Mouse (Mus musculus) CH12.LX (cell line): ENCODE data around the gene Olfr943. TPM values are rescaled to one million over a fixed set of nuclear protein-coding genes. Genes with fewer than 3 reads are reported as not detected.

ENCODE experiments used
- DNase-seq: peaks from one replicate; pipeline ENCODE4 v3.0.0-alpha.2; 2013; ENCODE audit errors: extremely low read depth
- H3K27ac ChIP-seq: 2 replicates; pipeline ENCODE4 v1.5.1; 2012; ENCODE audit warnings: low read depth, mild to moderate bottlenecking, control low read depth, moderate library complexity; ENCODE audit not compliant: insufficient read depth
- H3K27me3 ChIP-seq: replicated peaks from 2 replicates; pipeline ENCODE3; 2012; ENCODE audit warnings: inconsistent platforms
- H3K36me3 ChIP-seq, 2 experiments: replicated peaks in 1 of 2; 2 replicates each; pipeline versions ENCODE3 to v1.6.1; 2012; ENCODE audit warnings: inconsistent platforms in 1 of 2, low read length in 1 of 2, mild to moderate bottlenecking in 1 of 2, mixed read lengths in 1 of 2, moderate library complexity in 1 of 2; ENCODE audit not compliant: control insufficient read depth in 1 of 2, insufficient read depth in 1 of 2
- H3K4me1 ChIP-seq, 2 experiments: 2 replicates each; pipeline ENCODE4 v1.6.1; 2012; ENCODE audit warnings: inconsistent platforms in 1 of 2, moderate library complexity in 1 of 2; ENCODE audit not compliant: insufficient read depth in 2 of 2, control insufficient read depth in 1 of 2
- H3K4me2 ChIP-seq: 2 replicates; pipeline ENCODE4 v1.6.1; 2012; ENCODE audit warnings: low read depth, mild to moderate bottlenecking, control low read depth; ENCODE audit not compliant: poor library complexity, insufficient read depth, severe bottlenecking
- H3K4me3 ChIP-seq, 3 experiments: fragments of 150-350 bp in 1 of 3; sonication (generic) in 1 of 3; replicated peaks in 1 of 3; 2 replicates each; pipeline versions ENCODE3 to v1.5.1; 2011 to 2012; ENCODE audit warnings: low read depth in 2 of 3, low read length in 2 of 3, mild to moderate bottlenecking in 2 of 3, moderate library complexity in 2 of 3, control low read depth in 1 of 3, improper control_type of control experiment in 1 of 3, inconsistent platforms in 1 of 3, mixed read lengths in 1 of 3; ENCODE audit not compliant: poor library complexity in 1 of 3
- H3K79me2 ChIP-seq: replicated peaks from 2 replicates; pipeline ENCODE4 v1.6.1; 2012; ENCODE audit warnings: mild to moderate bottlenecking, moderate library complexity; ENCODE audit not compliant: control insufficient read depth, poor library complexity, insufficient read depth, severe bottlenecking; ENCODE audit errors: extremely low read depth
- H3K9ac ChIP-seq: 2 replicates; pipeline ENCODE4 v1.6.1; 2012; ENCODE audit warnings: low read depth, mild to moderate bottlenecking, control low read depth, moderate library complexity; ENCODE audit not compliant: insufficient read depth
- H3K9me3 ChIP-seq: replicated peaks from 2 replicates; pipeline ENCODE3; 2012; ENCODE audit warnings: low read length, inconsistent platforms, mixed read lengths
- CHD2 ChIP-seq: IDR thresholded peaks from 2 replicates; pipeline ENCODE4 v1.6.1; 2011; ENCODE audit warnings: low read length, improper control_type of control experiment
- MXI1 ChIP-seq: IDR thresholded peaks from 2 replicates; pipeline ENCODE4 v1.6.1; 2011; ENCODE audit warnings: mild to moderate bottlenecking, low read depth, low read length, improper control_type of control experiment
- MYC ChIP-seq: IDR thresholded peaks from 2 replicates; pipeline ENCODE4 v1.6.1; 2011; ENCODE audit warnings: low read depth, mild to moderate bottlenecking, improper control_type of control experiment, low read length
- NRF1 ChIP-seq: IDR thresholded peaks from 2 replicates; pipeline ENCODE4 v1.6.1; 2014; ENCODE audit warnings: low read depth, mild to moderate bottlenecking, inconsistent platforms, low read length, improper control_type of control experiment, moderate library complexity
- PAX5 ChIP-seq: IDR thresholded peaks from 2 replicates; pipeline ENCODE4 v1.6.1; 2012; ENCODE audit warnings: low read length, inconsistent platforms, mixed read lengths
- SMC3 ChIP-seq: IDR thresholded peaks from 2 replicates; pipeline ENCODE4 v1.6.1; 2011; ENCODE audit warnings: low read depth, low read length, improper control_type of control experiment
- UBTF ChIP-seq: IDR thresholded peaks from 2 replicates; pipeline ENCODE4 v1.6.1; 2012; ENCODE audit warnings: low read depth, mild to moderate bottlenecking, inconsistent platforms, low read length, improper control_type of control experiment, moderate library complexity
- USF1 ChIP-seq: IDR thresholded peaks from 2 replicates; pipeline ENCODE4 v1.6.1; 2014; ENCODE audit warnings: low read depth, mild to moderate bottlenecking, inconsistent platforms, low read length, improper control_type of control experiment
- dilution Hi-C: fragments of 300-500 bp; cut with MboI; formaldehyde crosslinking; loops from 2 replicates; pipeline ENCODE4 v1.14.3; 2020; ENCODE audit warnings: low sequenced_read_pairs; ENCODE audit not compliant: extremely low pct_unique_long_range_greater_than_20kb, extremely low pct_ligation_motif_present
- in situ Hi-C: fragments of 300-500 bp; cut with MboI; formaldehyde crosslinking; loops from 3 replicates; pipeline ENCODE4 v1.14.3; 2019; ENCODE audit warnings: low sequenced_read_pairs, low pct_ligation_motif_present, low pct_unique_long_range_greater_than_20kb, mixed read lengths
- polyA plus RNA-seq: library from polyadenylated mRNA; unstranded; fragments of >175 nt; gene quantifications from 2 replicates; pipeline ENCODE4 v1.2.1, GENCODE M21; 2012; ENCODE audit warnings: low read depth; ENCODE audit not compliant: insufficient read length
- total RNA-seq, 2 experiments: library from RNA; depleted of rRNA; stranded (reverse); fragments of 300-350 nt in 1 of 2; fragments of >200 nt in 1 of 2; gene quantifications; 2 replicates each; pipeline ENCODE4 v1.2.3; 2012 to 2014

Olfr943 gene
- total and polyA plus RNA-seq, 3 experiments: not detected

- H3K4me2 ChIP-seq: no peak within 1 kb of the TSS
- no peak within 1 kb of the TSS for H3K9ac ChIP-seq
- H3K79me2 ChIP-seq: no peaks in the 10 kb centered on the region
- H3K27ac ChIP-seq: no peak within 1 kb of the TSS
- no peak within 1 kb of the TSS for H3K4me3 ChIP-seq
- dilution Hi-C loops (no loop called here), in situ Hi-C loops (no loop called here)
- no peaks in the 10 kb centered on the region for H3K27me3 ChIP-seq
- no peak for TF ChIP-seq MYC
- TF ChIP-seq PAX5: no peak
- TF ChIP-seq UBTF: no peak
- TF ChIP-seq SMC3: no peak
- no peak for TF ChIP-seq USF1
- no peak for TF ChIP-seq NRF1
- TF ChIP-seq CHD2: no peak
- TF ChIP-seq MXI1: no peak
- no peaks in the 10 kb centered on the region for H3K4me1 ChIP-seq
- no peak for DNase-seq
- no peaks in the 10 kb centered on the region for H3K9me3 ChIP-seq
- H3K36me3 ChIP-seq: no peaks in the 10 kb centered on the region
Measured at GRCm38 (mm10) chr9:39201620-39202019, 35.5 kb downstream of the Olfr943 start, which contains the start of gene Olfr944. Gene Olfr944 (plus strand): TSS chr9:39201920.

Other genes with a start within 250 kb of the Olfr943 start
- not detected in 2 replicates for gene Olfr930, start 236.5 kb upstream of the Olfr943 start, total RNA-seq (2012; rRNA removed)
- gene Olfr930, start 236.5 kb upstream of the Olfr943 start, total RNA-seq (2014; rRNA removed): not detected in 2 replicates
- not detected in 2 replicates for gene Olfr930, start 236.5 kb upstream of the Olfr943 start, polyA plus RNA-seq
- not detected in 2 replicates for gene Olfr933, start 194.0 kb upstream of the Olfr943 start, total RNA-seq (2012; rRNA removed)
- gene Olfr933, start 194.0 kb upstream of the Olfr943 start, total RNA-seq (2014; rRNA removed): not detected in 2 replicates
- gene Olfr933, start 194.0 kb upstream of the Olfr943 start, polyA plus RNA-seq: not detected in 2 replicates
- gene Olfr934, start 178.0 kb upstream of the Olfr943 start, total RNA-seq (2012; rRNA removed): not detected in 2 replicates
- gene Olfr934, start 178.0 kb upstream of the Olfr943 start, total RNA-seq (2014; rRNA removed): not detected in 2 replicates
- not detected in 2 replicates for gene Olfr934, start 178.0 kb upstream of the Olfr943 start, polyA plus RNA-seq
- gene Olfr935, start 166.6 kb upstream of the Olfr943 start, total RNA-seq (2012; rRNA removed): not detected in 2 replicates
- not detected in 2 replicates for gene Olfr935, start 166.6 kb upstream of the Olfr943 start, total RNA-seq (2014; rRNA removed)
- not detected in 2 replicates for gene Olfr935, start 166.6 kb upstream of the Olfr943 start, polyA plus RNA-seq
- gene Olfr146, start 142.9 kb upstream of the Olfr943 start, total RNA-seq (2012; rRNA removed): not detected in 2 replicates
- gene Olfr146, start 142.9 kb upstream of the Olfr943 start, total RNA-seq (2014; rRNA removed): not detected in 2 replicates
- not detected in 2 replicates for gene Olfr146, start 142.9 kb upstream of the Olfr943 start, polyA plus RNA-seq
- gene Olfr937, start 101.4 kb upstream of the Olfr943 start, total RNA-seq (2012; rRNA removed): not detected in 2 replicates
- not detected in 2 replicates for gene Olfr937, start 101.4 kb upstream of the Olfr943 start, total RNA-seq (2014; rRNA removed)
- gene Olfr937, start 101.4 kb upstream of the Olfr943 start, polyA plus RNA-seq: not detected in 2 replicates
- gene Olfr938, start 87.4 kb upstream of the Olfr943 start, total RNA-seq (2012; rRNA removed): not detected in 2 replicates
- gene Olfr938, start 87.4 kb upstream of the Olfr943 start, total RNA-seq (2014; rRNA removed): not detected in 2 replicates
- gene Olfr938, start 87.4 kb upstream of the Olfr943 start, polyA plus RNA-seq: not detected in 2 replicates
- gene Olfr27, start 38.2 kb upstream of the Olfr943 start, total RNA-seq (2012; rRNA removed): not detected in 2 replicates
- not detected in 2 replicates for gene Olfr27, start 38.2 kb upstream of the Olfr943 start, total RNA-seq (2014; rRNA removed)
- not detected in 2 replicates for gene Olfr27, start 38.2 kb upstream of the Olfr943 start, polyA plus RNA-seq
- not detected in 2 replicates for gene Olfr944, start 35.6 kb downstream of the Olfr943 start, total RNA-seq (2012; rRNA removed)
- not detected in 2 replicates for gene Olfr944, start 35.6 kb downstream of the Olfr943 start, total RNA-seq (2014; rRNA removed)
- not detected in 2 replicates for gene Olfr944, start 35.6 kb downstream of the Olfr943 start, polyA plus RNA-seq
- not detected in 2 replicates for gene Olfr1537, start 83.7 kb downstream of the Olfr943 start, total RNA-seq (2012; rRNA removed)
- not detected in 2 replicates for gene Olfr1537, start 83.7 kb downstream of the Olfr943 start, total RNA-seq (2014; rRNA removed)
- not detected in 2 replicates for gene Olfr1537, start 83.7 kb downstream of the Olfr943 start, polyA plus RNA-seq
- not detected in 2 replicates for gene Olfr945, start 110.5 kb downstream of the Olfr943 start, total RNA-seq (2012; rRNA removed)
- gene Olfr945, start 110.5 kb downstream of the Olfr943 start, total RNA-seq (2014; rRNA removed): not detected in 2 replicates
- gene Olfr945, start 110.5 kb downstream of the Olfr943 start, polyA plus RNA-seq: not detected in 2 replicates
- not detected in 2 replicates for gene Olfr948, start 159.7 kb downstream of the Olfr943 start, total RNA-seq (2012; rRNA removed)
- not detected in 2 replicates for gene Olfr948, start 159.7 kb downstream of the Olfr943 start, total RNA-seq (2014; rRNA removed)
- gene Olfr948, start 159.7 kb downstream of the Olfr943 start, polyA plus RNA-seq: not detected in 2 replicates
- not detected in 2 replicates for gene Olfr951, start 221.1 kb downstream of the Olfr943 start, total RNA-seq (2012; rRNA removed)
- not detected in 2 replicates for gene Olfr951, start 221.1 kb downstream of the Olfr943 start, total RNA-seq (2014; rRNA removed)
- gene Olfr951, start 221.1 kb downstream of the Olfr943 start, polyA plus RNA-seq: not detected in 2 replicates